Mouse (Mus musculus): Measurements from ENCODE around the gene Gm28845. TPM values are rescaled to one million over a fixed set of nuclear protein-coding genes. Genes with fewer than 3 reads are reported as not detected.

Gene Gm28845
- total and polyA plus RNA-seq, 2 experiments from 2014 or later = 0.64 to 2.6 TPM

GRCm38 (mm10) chr1:65088567-65089356 is 30.6 kb downstream of the Gm28845 start:
- no peak for TF ChIP-seq CTCF (IDR thresholded peaks at IDR 0.05; ENCODE audit: low read depth)
- no peak for ATAC-seq
- no peak overlapping the region for H3K4me3 ChIP-seq (ENCODE audit: low read length)
- no peak overlapping the region for H3K9ac ChIP-seq (replicated peaks; ENCODE audit: low read length)
- no peaks in the 10 kb centered on the region for H3K4me1 ChIP-seq (ENCODE audit: insufficient read depth, low read length)
- H3K27ac ChIP-seq = no peak overlapping the region
- H3K9me3 ChIP-seq (ENCODE audit: low read length) = no peaks in the 10 kb centered on the region
- WGBS = 79% methylated on average over 6 of the region's 6 CpGs
- DNase-seq (ENCODE audit: low spot score) = no peak
- H3K36me3 ChIP-seq (ENCODE audit: insufficient read depth, low read length) = no peaks in the 10 kb centered on the region
- no peak overlapping the region for H3K4me2 ChIP-seq (ENCODE audit: low read depth, low read length)
- no peaks in the 10 kb centered on the region for H3K27me3 ChIP-seq (ENCODE audit: insufficient read depth, low read length)

DNA sequence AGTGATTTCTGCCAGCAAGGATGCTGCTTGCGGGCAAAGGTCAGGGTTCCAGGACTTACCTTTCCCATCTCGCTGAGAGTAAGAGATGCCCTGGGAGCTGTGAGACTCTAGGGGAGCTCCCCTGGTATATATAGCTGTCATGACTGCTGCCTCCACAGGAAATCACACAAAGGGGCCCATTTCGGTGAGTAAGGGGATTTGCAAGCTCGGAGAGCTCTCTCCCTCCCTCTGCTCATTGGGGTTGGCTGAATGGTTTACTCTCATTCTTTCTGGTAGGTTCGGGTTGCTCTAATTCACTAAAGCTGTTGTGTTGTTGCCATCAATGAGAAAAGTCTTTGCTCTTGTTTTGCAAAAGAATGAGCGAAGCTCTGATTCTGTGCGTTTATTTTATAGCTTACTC is 37.2 kb downstream of the Gm28845 start, which contains the start of gene Crygb:
Gene Crygb (minus strand): TSS at position 101 of the 400 bp plus-strand sequence.
- TF ChIP-seq CTCF (IDR thresholded peaks at IDR 0.05; ENCODE audit: low read depth) = no peak
- Histone ChIP-seq H3K9ac (replicated peaks; ENCODE audit: low read length) (no peak within 1 kb of the TSS), H3K4me2 (ENCODE audit: low read depth, low read length) (no peak within 1 kb of the TSS), H3K9me3 (ENCODE audit: low read length) (no peaks in the 10 kb centered on the region), H3K36me3 (ENCODE audit: insufficient read depth, low read length) (no peaks in the 10 kb centered on the region), H3K4me1 (ENCODE audit: insufficient read depth, low read length) (no peaks in the 10 kb centered on the region), H3K27me3 (ENCODE audit: insufficient read depth, low read length) (no peaks in the 10 kb centered on the region), H3K27ac (no peak within 1 kb of the TSS), H3K4me3 (ENCODE audit: low read length) (no peak within 1 kb of the TSS)
- no peak for ATAC-seq
- DNase-seq (ENCODE audit: low spot score) = no peak
- WGBS = 38% methylated on average over 7 of the region's 7 CpGs

DNA sequence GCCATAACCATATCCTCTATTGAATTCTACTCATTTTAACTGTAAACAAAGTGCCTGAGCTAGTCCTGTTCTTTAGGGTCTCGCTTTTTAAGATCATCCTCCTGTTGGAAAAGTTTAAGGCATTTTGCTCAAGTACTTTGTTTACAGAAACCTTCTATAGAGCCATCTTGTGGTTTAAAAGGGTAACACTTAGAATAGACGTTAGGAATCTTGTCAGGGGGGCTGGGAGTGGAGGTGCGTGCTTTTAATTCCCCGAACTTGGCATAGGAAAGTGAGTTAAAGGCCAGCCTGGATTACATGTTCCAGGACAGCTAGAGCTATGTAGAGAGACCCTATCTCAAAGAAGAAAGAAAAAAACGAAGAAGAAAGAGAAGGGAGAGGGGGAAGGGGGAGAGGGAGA is 43.8 kb downstream of the Gm28845 start:
- DNase-seq (ENCODE audit: low spot score) = no peak

GRCm38 (mm10) chr1:65073589-65073988 is 45.8 kb downstream of the Gm28845 start, which contains the start of gene Crygc:
Gene Crygc (minus strand): TSS chr1:65073689.
- 58% methylated on average over 6 of the region's 6 CpGs for WGBS

More for the DNA sequence above, 43.8 kb downstream of the Gm28845 start:
- WGBS = 21% methylated on average over 5 of the region's 5 CpGs
- no peak overlapping the region for H3K4me2 ChIP-seq (ENCODE audit: low read depth, low read length)
- peak; percentile 57 for TF ChIP-seq CTCF (IDR thresholded peaks at IDR 0.05; ENCODE audit: low read depth)
- ATAC-seq = no peak
- no peak overlapping the region for H3K4me3 ChIP-seq (ENCODE audit: low read length)
- H3K9me3 ChIP-seq (ENCODE audit: low read length) = no peaks in the 10 kb centered on the region
- H3K36me3 ChIP-seq (ENCODE audit: insufficient read depth, low read length) = no peaks in the 10 kb centered on the region
- H3K4me1 ChIP-seq (ENCODE audit: insufficient read depth, low read length) = no peaks in the 10 kb centered on the region
- H3K27ac ChIP-seq = no peak overlapping the region
- no peak overlapping the region for H3K9ac ChIP-seq (replicated peaks; ENCODE audit: low read length)
- H3K27me3 ChIP-seq (ENCODE audit: insufficient read depth, low read length) = no peaks in the 10 kb centered on the region

GRCm38 (mm10) chr1:65067842-65068241 is 51.5 kb downstream of the Gm28845 start:
- no peak for TF ChIP-seq CTCF (IDR thresholded peaks at IDR 0.05; ENCODE audit: low read depth)
- no peaks in the 10 kb centered on the region for H3K4me1 ChIP-seq (ENCODE audit: insufficient read depth, low read length)
- no peak overlapping the region for H3K9ac ChIP-seq (replicated peaks; ENCODE audit: low read length)
- no peak overlapping the region for H3K27ac ChIP-seq
- H3K27me3 ChIP-seq (ENCODE audit: insufficient read depth, low read length) = no peaks in the 10 kb centered on the region
- DNase-seq (ENCODE audit: low spot score) (no peak), ATAC-seq (no peak)
- no peaks in the 10 kb centered on the region for H3K36me3 ChIP-seq (ENCODE audit: insufficient read depth, low read length)
- no peak overlapping the region for H3K4me3 ChIP-seq (ENCODE audit: low read length)
- no peaks in the 10 kb centered on the region for H3K9me3 ChIP-seq (ENCODE audit: low read length)
- no peak overlapping the region for H3K4me2 ChIP-seq (ENCODE audit: low read depth, low read length)

More at GRCm38 (mm10) chr1:65073589-65073988, 45.8 kb downstream of the Gm28845 start, which contains the start of gene Crygc:
- Histone ChIP-seq H3K27me3 (ENCODE audit: insufficient read depth, low read length) (no peaks in the 10 kb centered on the region), H3K36me3 (ENCODE audit: insufficient read depth, low read length) (no peaks in the 10 kb centered on the region), H3K4me2 (ENCODE audit: low read depth, low read length) (no peak within 1 kb of the TSS), H3K27ac (no peak within 1 kb of the TSS), H3K4me1 (ENCODE audit: insufficient read depth, low read length) (no peaks in the 10 kb centered on the region), H3K9me3 (ENCODE audit: low read length) (no peaks in the 10 kb centered on the region), H3K4me3 (ENCODE audit: low read length) (no peak within 1 kb of the TSS), H3K9ac (replicated peaks; ENCODE audit: low read length) (no peak within 1 kb of the TSS)
- no peak for TF ChIP-seq CTCF (IDR thresholded peaks at IDR 0.05; ENCODE audit: low read depth)
- ATAC-seq (no peak), DNase-seq (ENCODE audit: low spot score) (no peak)

DNA sequence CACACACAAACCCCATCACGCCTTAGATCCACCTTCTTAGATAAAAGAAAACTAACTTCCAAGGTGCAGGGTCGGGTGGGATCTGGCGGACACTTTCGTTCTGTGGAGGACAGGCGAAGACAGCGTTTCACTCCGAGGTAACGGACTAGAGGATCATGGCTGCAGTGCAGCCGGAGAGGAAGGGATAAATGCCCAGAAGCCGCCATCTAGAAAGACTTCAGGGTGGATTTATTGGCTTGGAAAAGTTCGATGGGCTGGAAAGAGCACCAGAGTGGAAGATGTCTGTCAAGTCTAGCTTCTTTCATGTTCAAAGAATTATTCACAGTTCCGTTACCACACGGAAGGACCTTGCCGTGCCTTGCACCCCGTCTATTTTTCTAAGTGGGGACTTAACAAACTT is 55.2 kb downstream of the Gm28845 start:
- Histone ChIP-seq H3K9ac (replicated peaks; ENCODE audit: low read length) (no peak overlapping the region), H3K4me3 (ENCODE audit: low read length) (no peak overlapping the region), H3K4me2 (ENCODE audit: low read depth, low read length) (no peak overlapping the region), H3K36me3 (ENCODE audit: insufficient read depth, low read length) (no peaks in the 10 kb centered on the region), H3K27ac (no peak overlapping the region), H3K9me3 (ENCODE audit: low read length) (no peaks in the 10 kb centered on the region), H3K4me1 (ENCODE audit: insufficient read depth, low read length) (no peaks in the 10 kb centered on the region), H3K27me3 (ENCODE audit: insufficient read depth, low read length) (no peaks in the 10 kb centered on the region)
- no peak for TF ChIP-seq CTCF (IDR thresholded peaks at IDR 0.05; ENCODE audit: low read depth)
- DNase-seq (ENCODE audit: low spot score) = peak; percentile 28
- ATAC-seq = no peak
- 73% methylated on average over 15 of the region's 15 CpGs for WGBS

- ATAC-seq = no peak
- 57% methylated on average over 8 of the region's 8 CpGs for WGBS
- H3K4me1 ChIP-seq (ENCODE audit: insufficient read depth, low read length) = no peaks in the 10 kb centered on the region
- H3K9ac ChIP-seq (replicated peaks; ENCODE audit: low read length) = no peak within 1 kb of the TSS
- no peak within 1 kb of the TSS for H3K4me2 ChIP-seq (ENCODE audit: low read depth, low read length)
- TF ChIP-seq CTCF (IDR thresholded peaks at IDR 0.05; ENCODE audit: low read depth) = no peak
- no peak for DNase-seq (ENCODE audit: low spot score)
- H3K4me3 ChIP-seq (ENCODE audit: low read length) = no peak within 1 kb of the TSS
- no peaks in the 10 kb centered on the region for H3K36me3 ChIP-seq (ENCODE audit: insufficient read depth, low read length)
- H3K9me3 ChIP-seq (ENCODE audit: low read length) = no peaks in the 10 kb centered on the region
- H3K27me3 ChIP-seq (ENCODE audit: insufficient read depth, low read length) = no peaks in the 10 kb centered on the region
- H3K27ac ChIP-seq = no peak within 1 kb of the TSS
These were observed 56.0 kb downstream of the Gm28845 start, which contains the start of gene Crygd for GRCm38 (mm10) chr1:65063352-65063751. Gene Crygd (minus strand): TSS chr1:65063452.

Measured in hindbrain, postnatal 0 days (tissue).